Mouse (Mus musculus) cerebellum, adult 2 months (tissue): ENCODE measurements around the gene Adgrd1.

Experiments
- CTCF ChIP-seq: fragments of 200-500 bp; IDR thresholded peaks from 2 replicates; pipeline ENCODE4 v1.5.1; 2011; ENCODE audit warnings: low read depth, mild to moderate bottlenecking, control low read depth, low read length, moderate library complexity, borderline replicate concordance; ENCODE audit not compliant: insufficient read depth
- POLR2A ChIP-seq: fragments of 200-500 bp; IDR thresholded peaks from 2 replicates; pipeline ENCODE4 v1.6.1; 2011; ENCODE audit warnings: low read length, control low read depth, borderline replicate concordance; ENCODE audit not compliant: insufficient read depth

DNA sequence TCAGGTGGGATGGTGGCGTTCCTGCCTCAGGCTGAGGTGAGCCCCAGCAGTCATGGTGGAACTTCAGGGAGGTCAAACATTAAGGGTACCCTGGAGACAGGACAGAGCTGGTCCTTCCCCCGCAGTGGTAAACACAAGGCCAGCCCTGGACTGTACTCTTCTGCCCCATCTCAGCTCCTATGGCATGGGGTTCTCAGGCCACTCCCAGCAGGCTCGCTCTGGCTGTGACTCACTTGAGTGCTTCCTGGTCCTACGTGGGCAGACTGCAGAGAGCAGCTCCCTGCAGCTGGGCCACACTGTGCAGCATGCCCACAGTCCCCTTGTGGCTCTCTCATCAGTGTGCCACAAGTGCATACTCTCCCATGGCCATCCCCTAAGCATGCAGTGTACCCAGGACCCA lies 112.3 kb downstream of the Adgrd1 start:
- TF ChIP-seq POLR2A = no peak
- TF ChIP-seq CTCF = no peak
